Mouse (Mus musculus) heart, embryonic 14.5 days (tissue): ENCODE data around the gene Slc15a5. TPM values are rescaled to one million over a fixed set of nuclear protein-coding genes. Genes with fewer than 3 reads are reported as not detected.

Experiments used
- ATAC-seq: fragments of 200-750 bp; cut with Nextera tagmentation; 2 replicates; pipeline ENCODE4 v1.8.0; 2017; ENCODE audit warnings: low read depth, moderate TSS enrichment; ENCODE audit not compliant: insufficient number of reproducible peaks, insufficient read depth, low FRiP score
- H3K27ac ChIP-seq, 2 experiments: fragments of 200-500 bp in 1 of 2; fragments of 300-500 bp in 1 of 2; sonication (generic) in 1 of 2; replicated peaks in 1 of 2; 2 replicates each; pipeline ENCODE4 v1.5.1; 2012 to 2014; ENCODE audit warnings: low read depth in 2 of 2, low read length in 2 of 2, control low read depth in 1 of 2, mild to moderate bottlenecking in 1 of 2, mixed read lengths in 1 of 2; ENCODE audit not compliant: control insufficient read depth in 1 of 2, insufficient read depth in 1 of 2
- H3K27me3 ChIP-seq: fragments of 300-500 bp; sonication (generic); 2 replicates; pipeline ENCODE4 v1.6.1; 2014; ENCODE audit warnings: mild to moderate bottlenecking, low read length, control low read depth; ENCODE audit not compliant: control insufficient read depth, insufficient read depth
- H3K36me3 ChIP-seq: fragments of 300-500 bp; sonication (generic); 2 replicates; pipeline ENCODE4 v1.6.1; 2014; ENCODE audit warnings: mild to moderate bottlenecking, control low read depth, low read length, mixed read lengths; ENCODE audit not compliant: control insufficient read depth, insufficient read depth
- H3K4me1 ChIP-seq, 2 experiments: fragments of 200-500 bp in 1 of 2; fragments of 300-500 bp in 1 of 2; sonication (generic) in 1 of 2; 2 replicates each; pipeline ENCODE4 v1.6.1; 2012 to 2014; ENCODE audit warnings: low read length in 2 of 2, control low read depth in 1 of 2, mixed read lengths in 1 of 2; ENCODE audit not compliant: control insufficient read depth in 2 of 2, insufficient read depth in 2 of 2
- H3K4me2 ChIP-seq: fragments of 300-500 bp; sonication (generic); 2 replicates; pipeline ENCODE4 v1.6.1; 2014; ENCODE audit warnings: mild to moderate bottlenecking, low read length
- H3K4me3 ChIP-seq, 2 experiments: fragments of 200-500 bp in 1 of 2; fragments of 300-500 bp in 1 of 2; sonication (generic) in 1 of 2; 2 replicates each; pipeline ENCODE4 v1.5.1; 2012 to 2014; ENCODE audit warnings: low read length in 2 of 2, mild to moderate bottlenecking in 2 of 2, control low read depth in 1 of 2, low read depth in 1 of 2, moderate library complexity in 1 of 2; ENCODE audit not compliant: control insufficient read depth in 1 of 2, insufficient read depth in 1 of 2
- H3K9ac ChIP-seq: fragments of 300-500 bp; sonication (generic); 2 replicates; pipeline ENCODE4 v1.6.1; 2014; ENCODE audit warnings: mild to moderate bottlenecking, low read length
- H3K9me3 ChIP-seq: fragments of 300-500 bp; sonication (generic); 2 replicates; pipeline ENCODE4 v1.6.1; 2016; ENCODE audit warnings: low read length, control low read depth; ENCODE audit not compliant: control insufficient read depth
- WGBS: fragments of 180-500 bp; shearing (Covaris S2); extraction: QIAGEN DNeasy Blood & Tissue Kit; methylation state at CpG from one replicate; pipeline ENCODE4 v1.1.7; 2014; 5-methylcytosine and 5-hydroxymethylcytosine counted together
- polyA plus RNA-seq: library from polyadenylated mRNA; unstranded; fragments of >200 nt; fragmentation: Nextera tagmentation; extraction: Ambion mirVana; gene quantifications from 2 replicates; pipeline ENCODE4 v1.2.1, GENCODE M21; 2014

The Slc15a5 gene
- 0.26 and 0.41 TPM in 2 replicates for polyA plus RNA-seq

- H3K9me3 ChIP-seq: no peaks in the 10 kb centered on the region
- H3K9ac ChIP-seq: no peak within 1 kb of the TSS
- no peak for ATAC-seq
- no peaks in the 10 kb centered on the region for H3K4me1 ChIP-seq
- no peaks in the 10 kb centered on the region for H3K27me3 ChIP-seq
- no peak within 1 kb of the TSS for H3K4me3 ChIP-seq
- WGBS: 85% methylated on average over 4 of the region's 4 CpGs
- H3K4me2 ChIP-seq: no peak within 1 kb of the TSS
- no peak within 1 kb of the TSS for H3K27ac ChIP-seq
- no peaks in the 10 kb centered on the region for H3K36me3 ChIP-seq
Measured at GRCm38 (mm10) chr6:138079816-138080215, at the start of gene Slc15a5. Gene Slc15a5 (minus strand): TSS chr6:138079916.

GRCm38 (mm10) chr6:138128392-138129335, 48.9 kb upstream of the Slc15a5 start:
- H3K27ac ChIP-seq: 0 out of 4 replicates have a peak overlapping the region, but pooled peaks of 1 of the 2 experiments have one; percentile 14
- no peak for ATAC-seq
- no peak overlapping the region for H3K4me2 ChIP-seq
- no peaks in the 10 kb centered on the region for H3K27me3 ChIP-seq
- no peak overlapping the region for H3K9ac ChIP-seq
- no peaks in the 10 kb centered on the region for H3K36me3 ChIP-seq
- no peaks in the 10 kb centered on the region for H3K9me3 ChIP-seq
- H3K4me1 ChIP-seq: peaks cover 2 to 4% of the 10 kb centered on the region in 2 experiments; a peak in 3 of 4 replicates
- no peak overlapping the region for H3K4me3 ChIP-seq
- 63% methylated on average over 10 of the region's 10 CpGs for WGBS

GRCm38 (mm10) chr6:138117496-138117895, 37.8 kb upstream of the Slc15a5 start:
- H3K9ac ChIP-seq: no peak overlapping the region
- no peaks in the 10 kb centered on the region for H3K9me3 ChIP-seq
- no peak for ATAC-seq
- no peak overlapping the region for H3K4me2 ChIP-seq
- no peaks in the 10 kb centered on the region for H3K27me3 ChIP-seq
- H3K27ac ChIP-seq: no peak overlapping the region
- H3K4me3 ChIP-seq: no peak overlapping the region
- WGBS: 73% methylated on average over 3 of the region's 3 CpGs
- no peaks in the 10 kb centered on the region for H3K4me1 ChIP-seq
- no peaks in the 10 kb centered on the region for H3K36me3 ChIP-seq

GRCm38 (mm10) chr6:138104559-138104958, 24.8 kb upstream of the Slc15a5 start:
- Histone ChIP-seq H3K4me1 (no peaks in the 10 kb centered on the region), H3K27me3 (no peaks in the 10 kb centered on the region), H3K9me3 (no peaks in the 10 kb centered on the region), H3K4me2 (no peak overlapping the region), H3K9ac (no peak overlapping the region), H3K4me3 (no peak overlapping the region), H3K36me3 (no peaks in the 10 kb centered on the region), H3K27ac (no peak overlapping the region)
- ATAC-seq: no peak

GRCm38 (mm10) chr6:138102940-138103339, 23.2 kb upstream of the Slc15a5 start:
- no peak overlapping the region for H3K27ac ChIP-seq
- no peaks in the 10 kb centered on the region for H3K27me3 ChIP-seq
- no peaks in the 10 kb centered on the region for H3K4me1 ChIP-seq
- H3K9me3 ChIP-seq: no peaks in the 10 kb centered on the region
- 59% methylated on average over 7 of the region's 7 CpGs for WGBS
- no peak for ATAC-seq
- H3K9ac ChIP-seq: no peak overlapping the region
- no peak overlapping the region for H3K4me3 ChIP-seq
- H3K4me2 ChIP-seq: no peak overlapping the region
- H3K36me3 ChIP-seq: no peaks in the 10 kb centered on the region

GRCm38 (mm10) chr6:138101843-138102242, 22.1 kb upstream of the Slc15a5 start:
- Histone ChIP-seq H3K27me3 (no peaks in the 10 kb centered on the region), H3K27ac (no peak overlapping the region), H3K9me3 (no peaks in the 10 kb centered on the region), H3K4me1 (no peaks in the 10 kb centered on the region), H3K4me3 (no peak overlapping the region), H3K36me3 (no peaks in the 10 kb centered on the region), H3K4me2 (no peak overlapping the region), H3K9ac (no peak overlapping the region)
- ATAC-seq: no peak
- 85% methylated on average over 4 of the region's 4 CpGs for WGBS

GRCm38 (mm10) chr6:138099646-138100045, 19.9 kb upstream of the Slc15a5 start:
- 70% methylated on average over 3 of the region's 3 CpGs for WGBS
- no peaks in the 10 kb centered on the region for H3K9me3 ChIP-seq

More at GRCm38 (mm10) chr6:138099646-138100045, 19.9 kb upstream of the Slc15a5 start:
- H3K36me3 ChIP-seq: no peaks in the 10 kb centered on the region
- no peak overlapping the region for H3K9ac ChIP-seq
- H3K27me3 ChIP-seq: no peaks in the 10 kb centered on the region
- H3K4me3 ChIP-seq: no peak overlapping the region
- no peak overlapping the region for H3K27ac ChIP-seq
- H3K4me1 ChIP-seq: no peaks in the 10 kb centered on the region
- ATAC-seq: no peak
- no peak overlapping the region for H3K4me2 ChIP-seq
